Mouse (Mus musculus) C2C12 (cell line): ENCODE data around the gene Ebf1.

ENCODE experiments used
- CTCF ChIP-seq: IDR thresholded peaks from one replicate; pipeline ENCODE4 v1.5.1; 2011; ENCODE audit not compliant: control insufficient read depth, insufficient read depth, insufficient read length
- USF1 ChIP-seq: IDR thresholded peaks from one replicate; pipeline ENCODE4 v1.6.1; 2011; ENCODE audit warnings: low read depth, mild to moderate bottlenecking, control low read depth, moderate library complexity

- TF ChIP-seq CTCF = no peak
- TF ChIP-seq USF1 = no peak
These were observed 306.9 kb downstream of the Ebf1 start for GRCm38 (mm10) chr11:44923868-44924508.
